Mouse (Mus musculus) spleen, postnatal 14 days (tissue): Measurements from ENCODE around the gene Ifitm7.
"Not testable (repeated sequence)": the region's sequence is repeated elsewhere in the genome, so short reads cannot be mapped to it uniquely, and the experiment has no call there.

Experiments
- DNase-seq, 2 experiments: peaks; one replicate each; pipeline ENCODE4 v3.0.0; 2021 to 2022; ENCODE audit warnings: low spot score in 2 of 2

The Ifitm7 gene

DNA sequence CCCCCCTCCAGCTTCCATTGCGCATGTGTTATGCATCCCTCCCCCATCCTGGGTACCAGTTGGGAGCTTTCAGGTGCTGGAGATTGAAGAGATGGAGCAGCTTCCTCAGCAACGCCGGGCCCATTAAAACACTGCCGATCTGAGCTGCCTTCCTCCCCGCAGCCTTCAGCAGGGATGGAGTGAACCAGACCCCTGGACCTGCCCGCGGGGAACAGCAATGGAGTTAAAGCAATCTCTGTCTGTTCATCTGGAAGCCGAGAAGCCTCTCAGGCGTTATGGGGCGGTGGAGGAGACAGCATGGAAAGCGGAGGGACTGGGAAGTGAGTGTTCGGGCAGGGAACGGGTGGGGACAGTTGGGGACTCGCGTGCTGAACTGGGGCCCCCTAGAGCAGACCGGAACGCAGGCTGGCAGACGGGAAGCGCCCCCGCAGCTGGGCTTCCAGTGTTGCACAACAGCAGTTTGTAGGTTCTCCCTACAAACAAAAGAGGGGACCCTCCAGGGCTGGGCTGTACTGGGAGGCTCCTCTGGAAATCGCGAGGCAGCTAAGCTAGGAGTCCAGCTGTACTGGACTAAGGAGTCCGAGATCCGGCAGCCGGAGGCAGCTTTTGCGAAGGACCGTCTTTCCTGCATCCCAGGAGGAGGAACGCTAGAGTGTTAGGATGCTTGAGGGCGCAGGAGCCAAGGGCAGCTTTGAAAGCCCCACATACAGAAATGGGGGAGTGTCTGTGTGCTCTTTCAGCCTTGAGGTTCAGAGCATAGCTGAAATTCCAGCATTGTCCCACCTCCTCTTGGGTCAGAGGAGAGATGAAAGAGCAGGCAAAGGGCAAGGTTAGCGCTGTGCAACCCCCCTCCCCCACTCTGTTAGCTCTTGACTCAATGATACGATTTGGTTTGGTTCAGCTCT, at the start of gene Ifitm7, which contains the start of gene 2900011O08Rik:
Ifitm7 (minus strand) TSS at position 315 of the 905 bp plus-strand sequence.
2900011O08Rik (plus strand) TSS at position 31 of the 905 bp plus-strand sequence.
- DNase-seq = no peak

DNA sequence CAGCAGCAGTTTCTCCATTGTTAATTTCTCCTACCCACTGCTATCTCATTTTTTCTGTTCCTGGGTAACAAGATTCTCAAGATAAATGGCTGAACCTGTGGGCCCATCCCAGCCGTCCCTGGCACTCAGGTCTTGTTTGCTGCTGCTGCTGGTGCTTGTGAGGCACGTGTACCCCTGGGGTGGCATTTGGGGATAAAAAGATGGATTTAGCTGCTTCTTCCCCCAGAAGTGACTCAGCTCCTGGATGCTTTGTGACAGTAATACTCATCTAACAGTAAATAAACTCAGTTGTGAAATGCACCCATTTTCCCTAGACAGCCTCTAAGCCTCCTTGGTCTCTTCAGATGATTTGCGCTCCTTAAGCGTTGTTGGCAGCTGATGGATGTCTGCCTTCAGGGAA, 46.4 kb upstream of the Ifitm7 start:
- DNase-seq = no peak

DNA sequence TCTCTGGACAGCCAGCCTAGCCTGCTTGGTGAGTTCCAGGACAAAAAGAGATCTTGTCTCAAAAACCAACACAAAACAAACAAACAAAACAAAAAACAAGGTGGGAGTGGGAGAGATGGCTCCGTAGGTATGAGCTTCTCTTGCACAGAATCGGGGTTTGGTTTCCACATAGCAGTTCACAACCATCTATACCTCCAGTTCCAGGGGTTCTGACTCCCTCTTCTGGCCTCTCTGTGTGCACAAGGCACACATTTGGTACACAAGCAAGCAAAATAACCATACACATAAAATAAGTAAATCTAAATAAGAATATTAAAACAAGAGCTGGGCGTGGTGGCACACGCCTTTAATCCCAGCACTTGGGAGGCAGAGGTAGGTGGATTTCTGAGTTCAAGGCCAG, 44.0 kb upstream of the Ifitm7 start:
- no peak for DNase-seq

DNA sequence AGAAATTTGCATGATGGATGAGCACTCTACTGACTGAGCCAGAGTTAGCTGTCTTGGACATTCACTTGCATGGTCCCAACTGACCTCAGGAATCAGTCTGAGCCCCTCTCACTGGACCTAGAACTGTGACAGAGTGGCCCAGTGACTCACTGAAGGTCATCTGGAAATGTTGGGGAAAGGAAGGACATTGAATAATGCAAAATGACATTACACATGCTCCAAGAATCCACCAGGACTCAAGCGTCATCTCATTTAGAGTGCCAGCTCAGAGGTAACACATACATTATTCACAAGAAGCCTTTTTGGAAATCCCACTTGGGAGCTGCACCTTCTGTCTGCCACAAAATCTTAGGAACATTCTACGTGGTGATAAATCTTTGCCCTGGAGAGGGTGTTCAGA, 43.2 kb upstream of the Ifitm7 start:
- DNase-seq = no peak

DNA sequence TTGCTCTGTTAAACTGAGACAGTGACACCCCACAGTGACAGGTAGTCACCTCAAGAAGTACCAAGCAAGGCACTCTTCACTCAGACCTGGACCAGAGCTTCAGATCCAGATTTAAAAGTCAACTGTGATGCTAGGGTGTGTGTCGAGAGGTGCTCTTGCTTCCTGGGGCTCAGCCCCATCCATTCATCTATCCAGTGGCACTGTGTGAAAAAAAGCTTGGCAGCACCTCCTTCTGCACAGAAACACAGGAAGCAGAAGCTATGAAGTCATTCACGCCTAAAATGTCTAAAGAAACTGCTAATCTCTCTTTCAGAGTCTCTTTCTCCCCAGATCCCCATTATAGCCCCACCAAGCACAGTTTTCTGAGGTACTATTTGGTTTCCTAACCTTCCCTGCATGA, 42.4 kb upstream of the Ifitm7 start:
- DNase-seq = no peak

DNA sequence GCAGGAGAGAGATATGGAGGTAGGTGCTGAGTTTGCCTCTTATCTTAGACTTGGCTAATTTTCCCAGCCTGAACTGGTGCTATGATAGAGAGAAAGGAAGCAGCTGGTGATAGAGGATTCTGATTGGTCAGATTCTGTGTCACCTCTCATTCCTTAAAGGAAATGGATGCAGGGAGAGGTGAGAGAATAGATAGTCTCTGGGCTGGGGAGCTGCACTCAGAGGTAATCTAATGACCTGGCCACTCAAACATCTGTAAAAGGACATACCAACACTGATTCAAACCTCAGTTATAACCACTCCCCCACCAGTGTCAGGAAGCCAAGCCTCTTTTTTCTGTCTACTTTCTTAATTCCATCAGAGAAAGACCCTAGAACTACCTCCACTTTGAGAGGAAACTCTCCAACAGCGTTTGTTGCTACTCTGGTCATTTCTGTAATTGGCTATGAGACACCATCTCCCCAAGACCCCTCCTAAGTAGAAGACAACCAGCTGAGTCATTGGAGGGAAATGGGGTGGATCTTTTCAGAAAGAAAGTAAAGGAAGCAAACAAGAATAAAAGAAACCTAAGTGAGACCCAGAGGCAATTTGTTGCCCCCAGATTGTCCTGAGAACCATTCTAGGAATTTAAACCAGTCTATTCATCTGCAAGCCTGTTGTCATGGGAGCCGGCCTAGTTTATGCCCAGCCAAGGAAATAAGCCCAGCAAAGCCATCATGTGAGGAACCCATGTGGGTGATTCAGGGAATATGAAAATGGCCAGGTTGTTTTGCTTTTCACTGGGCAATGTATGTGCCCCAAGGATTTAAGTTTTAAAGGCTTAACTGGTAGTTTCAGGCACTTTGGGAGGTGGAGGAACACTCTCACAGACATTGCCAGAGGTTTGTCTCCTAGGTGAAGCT, 38.7 kb upstream of the Ifitm7 start:
- no peak for DNase-seq

DNA sequence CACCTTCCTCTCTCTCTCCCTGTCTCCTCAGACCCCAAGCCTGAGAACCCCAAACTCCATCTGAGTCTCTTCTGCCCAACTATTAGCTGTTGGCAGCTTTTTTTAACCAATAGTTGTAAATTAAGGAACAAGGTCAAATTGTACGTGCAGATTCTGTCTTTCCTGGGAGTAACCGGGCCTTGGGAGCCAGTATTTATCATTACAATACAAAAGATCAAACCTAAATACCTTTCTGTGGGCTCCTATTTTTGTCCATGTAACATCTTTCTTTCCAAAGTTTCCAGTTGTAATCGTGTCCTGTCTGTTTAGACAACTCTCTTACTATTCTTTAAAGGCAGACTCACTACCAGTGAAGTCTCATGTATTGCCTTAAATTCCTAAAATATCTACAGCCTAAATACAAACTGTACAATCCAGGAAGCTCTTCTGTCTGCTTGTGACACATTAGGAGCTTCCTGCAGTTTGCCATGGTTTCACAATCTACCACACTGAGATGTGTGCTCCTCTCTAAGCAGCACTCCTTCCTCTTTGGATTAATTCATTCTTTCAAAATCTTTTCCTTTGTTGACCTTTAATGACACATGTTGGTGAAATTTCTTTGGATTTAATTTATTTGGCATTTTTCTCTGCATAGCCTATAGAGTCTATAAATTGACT, 34.6 kb upstream of the Ifitm7 start:
- no peak for DNase-seq

DNA sequence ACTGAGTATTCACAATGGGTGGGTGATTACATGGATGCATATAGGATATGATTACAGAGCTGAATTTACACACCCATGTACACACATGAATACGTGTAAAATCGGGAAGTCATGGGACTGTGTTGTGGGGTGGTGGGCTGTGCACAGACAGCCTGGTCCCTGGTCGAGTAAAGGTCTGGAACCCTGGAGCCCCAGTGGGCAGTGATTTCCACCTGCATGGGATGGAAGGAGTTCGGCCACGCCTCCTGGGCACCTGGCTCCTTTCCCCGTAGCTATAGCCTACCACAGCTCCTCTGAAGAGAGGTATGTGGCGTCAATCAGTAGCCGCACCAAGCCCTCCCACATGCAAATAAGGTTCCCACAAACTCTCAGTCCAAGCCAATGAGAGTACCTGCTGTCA, 30.6 kb upstream of the Ifitm7 start:
- no peak for DNase-seq

DNA sequence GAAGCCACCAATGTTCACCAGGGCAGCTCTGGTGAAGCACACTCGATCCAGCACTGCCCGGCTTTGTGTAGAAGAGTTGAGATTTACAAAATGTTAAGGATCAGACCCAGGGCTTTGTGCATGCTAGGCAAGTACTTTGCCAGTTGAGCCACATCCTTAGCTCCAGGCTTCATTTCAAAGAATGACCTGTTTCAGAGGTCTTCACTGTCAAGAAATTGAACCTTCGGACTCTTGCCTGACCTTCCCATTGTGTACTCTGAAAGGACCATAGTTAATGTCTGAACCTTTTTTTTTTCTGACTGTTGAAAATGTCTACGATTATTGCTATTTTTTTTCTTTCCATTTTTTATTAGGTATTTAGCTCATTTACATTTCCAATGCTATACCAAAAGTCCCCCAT, 23.3 kb upstream of the Ifitm7 start:
- no peak for DNase-seq

DNA sequence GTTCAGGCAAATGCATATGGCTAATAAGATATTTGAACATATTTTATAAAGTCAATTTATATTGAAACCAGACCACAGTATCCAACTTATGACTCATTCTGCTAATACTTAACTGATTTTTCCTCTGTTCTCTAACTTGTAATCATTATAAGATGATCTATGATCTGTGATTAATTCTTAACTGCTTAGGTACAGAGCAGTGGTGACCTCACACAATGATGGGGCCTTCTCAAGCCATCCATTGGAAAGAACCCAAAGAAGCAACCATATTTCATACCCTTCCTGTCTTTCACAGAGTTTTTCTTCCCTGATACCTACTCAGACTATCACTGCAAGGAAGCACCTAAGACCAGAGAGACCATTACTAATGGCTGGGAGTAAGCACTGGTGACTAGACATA, 22.0 kb upstream of the Ifitm7 start:
- no peak for DNase-seq

DNA sequence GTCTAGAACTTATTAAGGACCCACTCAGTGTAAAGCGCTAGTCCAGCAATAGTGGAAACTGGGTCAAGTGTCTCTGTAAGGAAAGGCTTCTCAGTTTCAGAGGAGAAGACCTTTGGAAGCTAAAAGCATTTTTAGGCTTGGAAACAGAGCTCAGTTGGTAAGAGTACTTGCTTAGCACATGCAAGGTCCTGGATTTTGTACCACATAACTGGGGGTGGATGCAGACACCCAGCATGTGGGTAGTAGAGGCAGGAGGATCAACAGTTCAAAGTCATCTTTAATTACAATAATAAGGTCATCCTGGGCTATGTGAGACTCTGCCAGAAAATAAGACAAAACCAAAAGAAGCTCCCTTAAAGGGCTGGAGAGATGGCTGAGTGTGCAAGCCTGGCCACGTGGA, 21.4 kb upstream of the Ifitm7 start:
- DNase-seq = no peak

DNA sequence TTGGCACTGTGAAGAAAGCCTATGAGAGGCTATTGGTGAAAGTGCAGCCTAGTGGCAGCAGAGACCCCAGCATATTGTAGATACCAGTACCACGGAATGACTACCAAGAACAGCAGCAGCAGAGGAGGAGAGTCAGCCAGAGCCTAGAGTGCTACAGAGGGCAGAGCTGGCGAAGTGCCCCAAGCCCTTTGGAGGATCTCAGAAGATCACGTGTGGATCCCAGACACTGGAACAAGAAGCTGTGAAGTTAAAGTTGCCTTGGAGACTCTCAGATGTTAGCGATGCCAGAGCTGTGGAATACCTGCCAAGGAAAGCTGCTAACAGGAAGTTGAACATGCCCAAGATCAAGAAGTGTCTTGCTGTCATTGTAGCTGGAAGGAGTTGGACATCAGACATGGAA, 18.6 kb upstream of the Ifitm7 start:
- DNase-seq = no peak

DNA sequence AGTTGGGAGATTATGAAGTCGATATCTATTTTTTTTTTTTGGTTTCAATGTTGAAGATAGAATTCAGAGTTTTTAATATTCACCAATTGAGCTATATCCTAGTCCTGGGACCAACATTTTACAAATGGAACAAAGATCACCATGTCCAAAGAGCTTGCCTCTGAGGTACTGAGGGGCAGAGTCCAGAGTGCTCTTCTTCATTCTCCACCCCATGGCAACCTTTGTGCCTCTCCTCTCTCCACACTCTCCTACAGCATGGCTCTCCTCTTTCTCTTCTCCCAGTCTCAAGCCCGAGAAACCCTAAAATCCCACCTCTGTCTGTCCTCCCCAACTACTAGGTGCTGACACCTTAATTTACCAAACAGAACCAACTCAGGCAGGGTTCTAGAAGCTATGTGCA, 18.0 kb upstream of the Ifitm7 start:
- no peak for DNase-seq

DNA sequence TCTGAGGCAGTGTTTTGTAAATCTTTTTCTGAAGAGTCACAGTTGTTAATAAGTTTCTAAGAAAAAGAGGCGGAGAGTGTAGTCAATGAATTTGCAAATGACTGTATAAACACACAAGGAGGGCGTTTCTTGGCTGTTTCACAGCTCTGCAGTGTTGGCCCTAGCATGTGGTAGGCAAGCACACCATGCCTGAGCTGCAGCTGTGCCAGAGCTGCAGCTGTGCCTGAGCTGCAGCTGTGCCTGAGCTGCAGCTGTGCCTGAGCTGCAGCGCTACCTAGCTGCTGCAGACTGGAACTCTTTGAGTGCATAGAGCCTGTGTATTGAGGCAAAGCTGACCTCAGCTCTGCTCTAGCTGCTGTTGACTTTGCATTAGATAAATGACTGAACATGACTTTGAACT, 17.5 kb upstream of the Ifitm7 start:
- DNase-seq = no peak

DNA sequence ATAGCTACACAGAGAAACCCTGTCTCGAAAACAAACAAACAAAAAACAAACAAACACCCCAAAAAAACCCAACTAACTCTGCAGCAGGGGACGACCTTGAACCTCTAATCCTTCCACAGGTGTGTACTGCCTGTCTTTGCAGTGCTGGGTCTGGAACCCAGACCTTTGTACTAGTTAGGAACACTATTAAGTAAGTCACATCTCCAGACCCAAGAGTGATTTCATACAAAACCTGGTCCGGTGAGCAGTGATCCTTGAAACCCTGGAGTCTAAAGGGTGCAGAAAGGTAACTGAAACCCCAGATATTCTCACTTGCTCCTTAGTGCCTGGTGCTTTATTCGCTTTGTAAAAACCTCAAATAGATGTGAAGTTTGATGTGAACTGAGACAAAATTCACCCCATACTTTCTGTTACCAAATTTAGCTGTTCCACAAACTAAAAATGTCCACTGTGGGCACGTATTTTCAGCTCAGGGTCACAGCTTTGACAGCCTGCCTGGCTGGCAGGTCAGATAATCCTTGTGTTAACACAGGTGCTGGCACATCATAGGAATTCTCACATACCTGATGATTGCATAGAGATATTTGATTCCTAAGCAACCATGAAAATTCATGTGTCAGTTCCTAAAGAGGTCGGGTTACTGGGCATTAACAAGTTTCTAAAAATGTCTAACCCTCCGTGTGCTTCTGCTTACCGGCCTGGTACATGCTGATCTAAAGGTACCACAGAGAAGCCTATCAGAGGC, 16.9 kb upstream of the Ifitm7 start:
- DNase-seq = no peak

DNA sequence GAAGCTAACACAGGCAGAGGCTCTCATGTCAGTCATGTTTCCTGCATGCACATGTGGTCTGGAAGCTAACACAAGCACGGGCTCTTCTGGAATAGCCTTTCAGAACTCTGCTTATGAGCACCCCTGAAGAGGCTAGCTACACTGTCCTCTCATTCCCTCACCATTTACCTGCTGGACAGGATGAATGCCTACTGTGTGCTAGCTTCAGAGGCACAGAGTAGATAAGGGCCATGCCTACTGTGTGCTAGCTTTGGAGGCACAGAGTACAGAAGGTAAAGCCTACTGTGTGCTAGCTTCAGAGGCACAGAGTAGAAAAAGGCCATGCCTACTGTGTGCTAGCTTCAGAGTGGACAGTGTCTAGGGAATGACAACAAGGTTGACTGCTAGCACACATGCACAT, 7.8 kb upstream of the Ifitm7 start:
- no peak for DNase-seq

DNA sequence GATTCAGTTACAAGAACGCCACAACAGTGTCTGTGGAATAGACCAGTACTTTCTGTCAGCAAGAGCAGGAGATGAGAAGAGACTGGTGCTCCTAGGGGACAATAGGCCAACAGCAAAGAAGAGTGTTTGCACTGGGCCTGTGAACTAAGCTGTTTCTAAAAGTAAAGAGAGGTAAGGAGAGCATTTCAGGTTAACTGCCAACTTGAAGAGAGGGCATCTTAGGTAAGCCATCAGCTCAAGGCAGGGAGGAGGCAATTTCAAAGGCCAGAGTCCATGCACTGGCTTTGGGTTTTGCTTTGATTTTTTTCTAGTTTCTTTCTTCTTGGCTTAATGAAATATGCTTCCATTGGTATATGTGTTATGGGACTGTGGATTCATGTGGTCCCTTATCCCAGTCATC, 7.4 kb upstream of the Ifitm7 start:
- no peak for DNase-seq

DNA sequence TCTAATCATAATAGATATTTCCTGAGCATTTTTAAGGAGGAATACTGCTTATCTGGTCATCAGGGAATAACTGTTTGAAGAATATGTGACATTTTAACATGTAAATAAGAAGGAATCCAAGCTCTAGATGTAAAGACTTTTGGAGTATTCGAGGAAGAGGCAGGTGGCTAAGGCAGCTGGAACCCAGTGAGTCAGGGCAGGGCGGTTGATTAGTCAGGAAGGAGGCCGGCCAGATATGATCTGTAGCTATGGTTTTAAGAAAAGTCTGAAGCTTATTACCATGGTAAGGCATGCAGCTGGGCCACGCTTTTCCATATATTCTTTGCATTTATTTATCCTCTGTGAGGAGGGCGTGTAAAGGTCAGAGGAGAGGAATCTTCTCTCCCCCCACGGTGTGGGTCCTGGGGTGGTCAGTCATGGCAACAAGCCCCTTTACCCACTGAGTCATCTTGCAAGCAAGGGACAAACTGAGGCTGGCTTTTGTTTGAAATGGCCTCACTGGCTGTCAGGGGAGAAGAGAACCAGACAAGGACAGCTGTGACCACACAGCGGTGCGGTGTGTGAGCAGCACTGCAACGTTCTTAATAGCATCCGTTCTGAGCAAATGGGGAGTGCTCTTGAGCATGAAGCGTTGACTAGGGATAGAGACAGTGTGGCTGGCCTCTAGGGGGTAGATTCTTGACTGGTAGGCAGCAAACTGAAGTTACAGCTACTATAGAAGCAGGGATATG, 6.0 kb upstream of the Ifitm7 start:
- no peak for DNase-seq

DNA sequence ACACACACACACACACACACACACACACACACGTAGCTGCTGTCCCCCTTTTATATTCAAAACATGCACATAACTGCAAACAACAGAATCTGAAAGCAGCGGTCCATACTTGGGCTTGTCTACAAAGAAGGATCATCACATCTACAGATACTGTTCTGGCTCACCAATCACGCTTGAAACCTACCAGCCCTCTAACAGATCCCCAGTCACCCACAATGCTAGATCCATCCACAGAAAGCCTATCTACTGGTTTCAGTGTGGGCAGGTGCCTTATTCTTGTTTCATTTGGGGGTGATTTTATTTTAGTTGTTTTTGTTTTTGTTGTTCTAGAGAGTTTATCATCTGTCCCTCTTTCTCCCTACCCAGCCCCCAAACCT, 503 bp downstream of the Ifitm7 start:
- no peak for DNase-seq

DNA sequence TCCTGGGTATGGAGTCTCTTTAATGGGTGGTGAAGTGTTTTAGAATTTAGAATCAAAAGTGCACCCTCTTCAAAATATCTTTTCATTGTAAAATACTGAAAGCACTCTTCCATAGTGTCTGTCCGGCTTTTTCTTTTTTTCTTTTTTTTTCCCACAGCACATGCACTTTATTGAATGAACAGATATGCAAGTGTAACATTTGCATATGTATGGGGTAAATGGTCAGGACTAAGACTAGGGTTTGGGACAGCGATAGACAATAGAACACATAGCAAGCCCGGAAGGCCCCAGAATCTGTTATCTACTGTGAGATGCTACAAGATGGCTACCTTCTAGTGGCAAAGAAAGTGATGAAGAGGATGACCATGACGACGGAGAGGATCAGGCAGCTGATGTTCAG, 3.5 kb downstream of the Ifitm7 start:
- no peak for DNase-seq

DNA sequence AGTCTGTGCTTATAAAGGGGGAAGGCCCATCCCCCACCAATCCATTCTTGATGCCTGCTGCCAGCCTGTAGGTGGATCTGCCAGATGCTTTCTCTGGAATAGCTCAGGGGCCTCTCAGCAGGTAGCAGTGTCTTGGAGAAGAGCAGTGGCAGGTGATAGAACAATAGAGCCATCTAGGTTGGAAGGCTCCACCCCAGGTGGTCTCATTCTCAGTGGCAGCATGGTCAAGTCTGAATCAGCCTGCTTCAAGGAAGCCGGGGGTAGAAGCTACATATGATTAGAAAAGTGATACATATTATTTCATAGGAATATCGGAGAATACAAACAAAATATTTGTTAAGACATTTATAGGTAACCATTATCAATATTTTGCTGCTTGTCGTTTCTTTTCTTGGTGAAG, 5.0 kb downstream of the Ifitm7 start:
- not testable (repeated sequence) for DNase-seq
